Mouse (Mus musculus) cerebellum, postnatal 25 days (tissue): Measurements from ENCODE around the gene Acot7.

Experiments
- DNase-seq, 2 experiments: peaks; one replicate each; pipeline ENCODE4 v3.0.0; 2021; ENCODE audit warnings: mixed read lengths in 2 of 2

Gene Acot7

GRCm38 (mm10) chr4:152276389-152277347 is 98.7 kb downstream of the Acot7 start:
- DNase-seq, result peak; percentile 67 to 76

- DNase-seq, result no peak
These were observed 100.0 kb downstream of the Acot7 start for GRCm38 (mm10) chr4:152277916-152278315.

- peak; percentile 52 to 63 for DNase-seq
These were observed 101.1 kb downstream of the Acot7 start for GRCm38 (mm10) chr4:152278986-152279385.

GRCm38 (mm10) chr4:152281601-152282000 is 103.7 kb downstream of the Acot7 start:
- DNase-seq, result no peak

GRCm38 (mm10) chr4:152282721-152283120 is 104.8 kb downstream of the Acot7 start:
- no peak for DNase-seq

- peak; percentile 87 to 92 for DNase-seq
These were observed 105.4 kb downstream of the Acot7 start for GRCm38 (mm10) chr4:152283186-152283950.

- peak; percentile 86 to 88 for DNase-seq
These were observed 107.6 kb downstream of the Acot7 start for GRCm38 (mm10) chr4:152285505-152285904.

- peak in 1 of 2 experiments; percentile 46 for DNase-seq
These were observed 108.2 kb downstream of the Acot7 start for GRCm38 (mm10) chr4:152286183-152286582.

- DNase-seq, result peak in 1 of 2 experiments; percentile 53
These were observed 109.0 kb downstream of the Acot7 start for GRCm38 (mm10) chr4:152286887-152287286.

GRCm38 (mm10) chr4:152287317-152288120 is 109.6 kb downstream of the Acot7 start:
- DNase-seq, result no peak

- DNase-seq, result no peak
These were observed 110.5 kb downstream of the Acot7 start for GRCm38 (mm10) chr4:152288398-152288945.

- peak in 1 of 2 experiments; percentile 31 for DNase-seq
These were observed 112.5 kb downstream of the Acot7 start for GRCm38 (mm10) chr4:152290385-152290784.

- no peak for DNase-seq
These were observed 113.1 kb downstream of the Acot7 start for GRCm38 (mm10) chr4:152290991-152291390.

GRCm38 (mm10) chr4:152291562-152291961 is 113.6 kb downstream of the Acot7 start, which contains the start of gene Hes3:
Hes3 (minus strand) TSS chr4:152291662.
- no peak for DNase-seq

GRCm38 (mm10) chr4:152292102-152292765 is 114.3 kb downstream of the Acot7 start:
- DNase-seq, result no peak

- DNase-seq, result no peak
These were observed 116.4 kb downstream of the Acot7 start for GRCm38 (mm10) chr4:152294188-152294929.

GRCm38 (mm10) chr4:152295916-152296315 is 118.0 kb downstream of the Acot7 start:
- no peak for DNase-seq

- no peak for DNase-seq
These were observed 118.4 kb downstream of the Acot7 start for GRCm38 (mm10) chr4:152296371-152296770.

- DNase-seq, result peak; percentile 100
These were observed 119.2 kb downstream of the Acot7 start, which contains the start of gene Icmt for GRCm38 (mm10) chr4:152296874-152297861. Icmt (plus strand) TSS chr4:152297227.
